Mouse (Mus musculus): Measurements from ENCODE around the gene BC067074. TPM values are rescaled to one million over a fixed set of nuclear protein-coding genes. Genes with fewer than 3 reads are reported as not detected.

Gene BC067074
- polyA plus RNA-seq, 1 experiment from 2014 or later = 1.3 TPM

Other genes with a start within 250 kb of the BC067074 start
- 60.3 and 64.8 TPM in 2 replicates for gene Gpx8, start 246.7 kb upstream of the BC067074 start, polyA plus RNA-seq (2015; fragmentation: Nextera tagmentation; extraction: Ambion mirVana)
- 0.18 TPM in 1 of 2 replicates, not detected in the other for gene Gzma, start 192.2 kb upstream of the BC067074 start, polyA plus RNA-seq (2015; fragmentation: Nextera tagmentation; extraction: Ambion mirVana)
- gene Esm1, start 83.5 kb upstream of the BC067074 start, polyA plus RNA-seq (2015; fragmentation: Nextera tagmentation; extraction: Ambion mirVana) = 2.0 and 2.3 TPM in 2 replicates
- gene Gzmk, start 67.3 kb upstream of the BC067074 start, polyA plus RNA-seq (2015; fragmentation: Nextera tagmentation; extraction: Ambion mirVana) = 0.16 TPM in 1 of 2 replicates, not detected in the other